Mouse (Mus musculus): ENCODE data around the gene Adam33. TPM values are rescaled to one million over a fixed set of nuclear protein-coding genes. Genes with fewer than 3 reads are reported as not detected.
A peak's percentile ranks its signal among the peaks of the same experiment; 100 is the strongest.

Adam33 gene
- polyA plus RNA-seq, 1 experiment from 2014 or later: 1.9 TPM

GRCm38 (mm10) chr2:131030561-131030960 lies 33.1 kb downstream of the Adam33 start:
- peaks cover 15% of the 10 kb centered on the region; the same call in 1 of the 2 replicates for H3K36me3 ChIP-seq (ENCODE audit: control insufficient read depth, insufficient read depth, low read length)
- H3K9me3 ChIP-seq (ENCODE audit: control insufficient read depth, low read length): no peaks in the 10 kb centered on the region
- no peak overlapping the region for H3K4me2 ChIP-seq (ENCODE audit: low read length)
- peaks cover 12% of the 10 kb centered on the region for H3K4me1 ChIP-seq (replicated peaks; ENCODE audit: control insufficient read depth, insufficient read depth, low read length)
- 87% methylated on average over 2 of the region's 2 CpGs for WGBS
- H3K27ac ChIP-seq (ENCODE audit: low read depth): no peak overlapping the region
- H3K9ac ChIP-seq (ENCODE audit: low read length): no peak overlapping the region
- DNase-seq (ENCODE audit: low spot score): no peak
- H3K4me3 ChIP-seq (ENCODE audit: low read depth, low read length): no peak overlapping the region
- H3K27me3 ChIP-seq (replicated peaks; ENCODE audit: control insufficient read depth, insufficient read depth, low read length): no peaks in the 10 kb centered on the region
- no peak for ATAC-seq (replicated peaks; ENCODE audit: low FRiP score, low TSS enrichment, low read depth)

DNA sequence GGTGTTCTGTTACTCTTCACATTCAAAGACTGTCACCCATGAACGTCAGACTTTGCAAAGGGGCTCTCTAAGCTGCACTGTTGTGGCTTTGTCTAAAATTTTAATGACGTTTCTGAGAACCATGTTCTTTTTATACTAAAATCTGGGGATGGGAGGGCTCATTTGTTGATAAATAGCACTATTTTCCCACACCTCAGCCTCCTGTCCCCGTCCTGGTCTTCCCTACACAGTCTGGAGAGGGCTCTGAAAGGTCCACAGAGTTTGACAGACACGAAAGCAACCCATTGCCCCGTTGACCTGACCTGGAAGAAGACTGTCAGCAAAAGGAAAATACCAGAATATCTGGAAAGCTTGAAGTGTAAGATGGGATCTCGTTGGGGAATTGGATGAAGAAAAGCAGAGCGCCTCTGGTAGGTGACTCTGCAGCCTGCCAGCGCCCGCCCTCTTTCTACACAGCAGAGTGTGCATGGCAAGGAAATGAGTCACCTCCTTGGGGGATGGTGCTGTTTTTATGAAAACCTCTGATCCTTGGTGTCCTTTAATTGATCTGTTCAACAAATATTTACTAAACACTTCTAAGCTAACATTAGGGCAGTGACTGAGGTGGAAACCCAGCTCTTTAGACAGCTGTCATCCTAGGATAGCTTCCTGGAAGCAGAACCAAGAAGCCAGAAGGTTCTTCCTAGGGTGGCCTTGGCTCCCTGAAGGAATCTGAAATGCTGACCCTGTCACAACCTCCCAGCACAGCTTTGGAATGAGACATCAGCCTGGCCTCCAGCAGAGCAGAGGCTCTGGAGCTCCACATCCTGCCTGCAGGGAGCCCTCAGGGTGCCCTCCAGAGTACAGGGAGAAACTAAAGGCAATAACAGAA lies 34.3 kb downstream of the Adam33 start:
- H3K27me3 ChIP-seq (replicated peaks; ENCODE audit: control insufficient read depth, insufficient read depth, low read length): no peaks in the 10 kb centered on the region
- DNase-seq (ENCODE audit: low spot score): no peak
- H3K4me2 ChIP-seq (ENCODE audit: low read length): no peak overlapping the region
- peaks cover 22% of the 10 kb centered on the region; the same call in 1 of the 2 replicates for H3K36me3 ChIP-seq (ENCODE audit: control insufficient read depth, insufficient read depth, low read length)
- H3K4me1 ChIP-seq (replicated peaks; ENCODE audit: control insufficient read depth, insufficient read depth, low read length): peaks cover 12% of the 10 kb centered on the region
- H3K9me3 ChIP-seq (ENCODE audit: control insufficient read depth, low read length): no peaks in the 10 kb centered on the region
- no peak overlapping the region for H3K9ac ChIP-seq (ENCODE audit: low read length)
- no peak overlapping the region for H3K4me3 ChIP-seq (ENCODE audit: low read depth, low read length)
- WGBS: 31% methylated on average over 9 of the region's 9 CpGs
- ATAC-seq (replicated peaks; ENCODE audit: low FRiP score, low TSS enrichment, low read depth): 0 out of 2 replicates have a peak, but pooled peaks have one; percentile 43
- peak overlapping the region; percentile 30; the same call in 1 of the 2 replicates for H3K27ac ChIP-seq (ENCODE audit: low read depth)

DNA sequence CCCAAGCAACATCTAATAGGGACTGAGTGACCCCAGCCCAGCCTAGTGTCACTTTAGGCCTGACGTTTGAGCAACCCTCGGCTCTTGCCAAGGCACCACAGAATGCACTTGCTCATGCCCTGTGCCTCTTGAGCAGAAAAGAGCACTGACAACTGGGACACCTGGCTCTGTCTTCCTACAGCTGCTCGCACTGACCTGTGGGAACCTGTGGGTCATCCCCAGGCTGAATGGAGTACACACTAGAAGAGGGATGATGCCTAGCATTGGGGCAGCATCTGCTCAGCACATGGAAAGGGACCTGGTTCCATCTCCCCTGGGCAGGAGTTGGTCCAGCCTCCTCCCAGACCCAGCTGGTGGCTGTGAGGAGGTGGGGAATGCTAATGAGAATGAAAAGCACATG lies 36.7 kb downstream of the Adam33 start:
- H3K9ac ChIP-seq (ENCODE audit: low read length): no peak overlapping the region
- H3K27me3 ChIP-seq (replicated peaks; ENCODE audit: control insufficient read depth, insufficient read depth, low read length): no peaks in the 10 kb centered on the region
- H3K36me3 ChIP-seq (ENCODE audit: control insufficient read depth, insufficient read depth, low read length): peaks cover 22% of the 10 kb centered on the region; the same call in 1 of the 2 replicates
- DNase-seq (ENCODE audit: low spot score) (no peak), ATAC-seq (replicated peaks; ENCODE audit: low FRiP score, low TSS enrichment, low read depth) (no peak)
- WGBS: 87% methylated on average over 3 of the region's 3 CpGs
- no peak overlapping the region for H3K4me3 ChIP-seq (ENCODE audit: low read depth, low read length)
- H3K4me1 ChIP-seq (replicated peaks; ENCODE audit: control insufficient read depth, insufficient read depth, low read length): peaks cover 12% of the 10 kb centered on the region
- H3K9me3 ChIP-seq (ENCODE audit: control insufficient read depth, low read length): no peaks in the 10 kb centered on the region
- no peak overlapping the region for H3K4me2 ChIP-seq (ENCODE audit: low read length)
- no peak overlapping the region for H3K27ac ChIP-seq (ENCODE audit: low read depth)

DNA sequence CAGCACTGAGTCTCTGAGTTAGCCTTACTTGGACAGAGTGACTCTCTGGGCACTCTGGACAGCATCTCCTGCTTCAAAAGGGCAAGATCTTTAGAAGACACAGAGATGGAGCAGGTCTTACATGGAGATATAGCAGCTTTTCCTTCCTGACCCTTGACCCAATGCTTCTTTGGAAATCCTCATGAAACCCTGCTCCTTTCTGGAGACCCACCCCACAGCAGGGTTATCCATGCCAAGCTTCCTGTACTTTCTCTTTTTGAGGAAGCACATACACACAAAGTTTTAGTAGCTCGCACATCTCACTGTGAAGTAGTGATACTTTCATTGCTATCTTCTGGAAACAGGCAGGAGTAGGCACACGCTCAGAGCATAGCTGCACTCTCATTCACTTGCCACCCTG lies 38.4 kb downstream of the Adam33 start:
- Histone ChIP-seq H3K4me1 (replicated peaks; ENCODE audit: control insufficient read depth, insufficient read depth, low read length) (peaks cover 12% of the 10 kb centered on the region), H3K27ac (ENCODE audit: low read depth) (no peak overlapping the region), H3K27me3 (replicated peaks; ENCODE audit: control insufficient read depth, insufficient read depth, low read length) (no peaks in the 10 kb centered on the region), H3K4me2 (ENCODE audit: low read length) (no peak overlapping the region), H3K9ac (ENCODE audit: low read length) (no peak overlapping the region), H3K9me3 (ENCODE audit: control insufficient read depth, low read length) (no peaks in the 10 kb centered on the region), H3K4me3 (ENCODE audit: low read depth, low read length) (no peak overlapping the region), H3K36me3 (ENCODE audit: control insufficient read depth, insufficient read depth, low read length) (peaks cover 25% of the 10 kb centered on the region; the same call in 1 of the 2 replicates)
- no peak for ATAC-seq (replicated peaks; ENCODE audit: low FRiP score, low TSS enrichment, low read depth)
- WGBS: 94% methylated on average over 2 of the region's 2 CpGs
- no peak for DNase-seq (ENCODE audit: low spot score)

GRCm38 (mm10) chr2:131010566-131010965 lies 53.0 kb downstream of the Adam33 start:
- Histone ChIP-seq H3K4me1 (replicated peaks; ENCODE audit: control insufficient read depth, insufficient read depth, low read length) (no peaks in the 10 kb centered on the region), H3K27ac (ENCODE audit: low read depth) (no peak overlapping the region), H3K4me2 (ENCODE audit: low read length) (no peak overlapping the region), H3K9me3 (ENCODE audit: control insufficient read depth, low read length) (no peaks in the 10 kb centered on the region), H3K9ac (ENCODE audit: low read length) (no peak overlapping the region), H3K4me3 (ENCODE audit: low read depth, low read length) (no peak overlapping the region), H3K36me3 (ENCODE audit: control insufficient read depth, insufficient read depth, low read length) (peaks cover 46% of the 10 kb centered on the region), H3K27me3 (replicated peaks; ENCODE audit: control insufficient read depth, insufficient read depth, low read length) (no peaks in the 10 kb centered on the region)
- DNase-seq (ENCODE audit: low spot score) (no peak), ATAC-seq (replicated peaks; ENCODE audit: low FRiP score, low TSS enrichment, low read depth) (no peak)
- 76% methylated on average over 1 of the region's 1 CpGs for WGBS

- no peak for ATAC-seq (replicated peaks; ENCODE audit: low FRiP score, low TSS enrichment, low read depth)
- Histone ChIP-seq H3K9ac (ENCODE audit: low read length) (no peak overlapping the region), H3K4me2 (ENCODE audit: low read length) (no peak overlapping the region), H3K4me3 (ENCODE audit: low read depth, low read length) (no peak overlapping the region), H3K4me1 (replicated peaks; ENCODE audit: control insufficient read depth, insufficient read depth, low read length) (no peaks in the 10 kb centered on the region), H3K36me3 (ENCODE audit: control insufficient read depth, insufficient read depth, low read length) (peaks cover 48% of the 10 kb centered on the region), H3K9me3 (ENCODE audit: control insufficient read depth, low read length) (no peaks in the 10 kb centered on the region), H3K27me3 (replicated peaks; ENCODE audit: control insufficient read depth, insufficient read depth, low read length) (no peaks in the 10 kb centered on the region), H3K27ac (ENCODE audit: low read depth) (no peak overlapping the region)
- no peak for DNase-seq (ENCODE audit: low spot score)
- 88% methylated on average over 2 of the region's 2 CpGs for WGBS
Measured at GRCm38 (mm10) chr2:131009123-131009522, 54.5 kb downstream of the Adam33 start.

Small RNA genes within 50 kb of the gene (microRNA-seq; reads per million reads assigned to microRNA genes)
- not detected for gene Mir6973b

Other genes starting within 250 kb of the Adam33 start
- gene 4930402H24Rik, start 157.4 kb downstream of the Adam33 start, polyA plus RNA-seq (2014; fragmentation: Nextera tagmentation; extraction: Ambion mirVana): 33.3 and 34.7 TPM in 2 replicates
- 8.4 and 8.5 TPM in 2 replicates for gene Atrn, start 157.3 kb downstream of the Adam33 start, polyA plus RNA-seq (2014; fragmentation: Nextera tagmentation; extraction: Ambion mirVana)
- 13.7 and 15.8 TPM in 2 replicates for gene Gfra4, start 20.7 kb downstream of the Adam33 start, polyA plus RNA-seq (2014; fragmentation: Nextera tagmentation; extraction: Ambion mirVana)
- gene Siglec1, start 23.0 kb upstream of the Adam33 start, polyA plus RNA-seq (2014; fragmentation: Nextera tagmentation; extraction: Ambion mirVana): 0.30 and 0.41 TPM in 2 replicates
- 5.4 and 6.8 TPM in 2 replicates for gene Hspa12b, start 63.5 kb upstream of the Adam33 start, polyA plus RNA-seq (2014; fragmentation: Nextera tagmentation; extraction: Ambion mirVana)
- not detected in 2 replicates for gene Gm11037, start 69.7 kb upstream of the Adam33 start, polyA plus RNA-seq (2014; fragmentation: Nextera tagmentation; extraction: Ambion mirVana)
- gene 1700037H04Rik, start 96.3 kb upstream of the Adam33 start, polyA plus RNA-seq (2014; fragmentation: Nextera tagmentation; extraction: Ambion mirVana): 91.4 and 93.1 TPM in 2 replicates
- 8.8 and 9.5 TPM in 2 replicates for gene Cenpb, start 116.3 kb upstream of the Adam33 start, polyA plus RNA-seq (2014; fragmentation: Nextera tagmentation; extraction: Ambion mirVana)
- gene Cdc25b, start 123.1 kb upstream of the Adam33 start, polyA plus RNA-seq (2014; fragmentation: Nextera tagmentation; extraction: Ambion mirVana): 51.8 and 61.0 TPM in 2 replicates
- gene Spef1, start 123.5 kb upstream of the Adam33 start, polyA plus RNA-seq (2014; fragmentation: Nextera tagmentation; extraction: Ambion mirVana): 5.8 and 6.4 TPM in 2 replicates
- gene Ap5s1, start 143.3 kb upstream of the Adam33 start, polyA plus RNA-seq (2014; fragmentation: Nextera tagmentation; extraction: Ambion mirVana): 23.4 and 23.8 TPM in 2 replicates
- 19.1 and 19.8 TPM in 2 replicates for gene Mavs, start 170.2 kb upstream of the Adam33 start, polyA plus RNA-seq (2014; fragmentation: Nextera tagmentation; extraction: Ambion mirVana)
- gene Pank2, start 198.7 kb upstream of the Adam33 start, polyA plus RNA-seq (2014; fragmentation: Nextera tagmentation; extraction: Ambion mirVana): 35.9 and 37.6 TPM in 2 replicates

Data from intestine, embryonic 14.5 days (tissue).